ENCODE assay signal across 9 mouse cellular contexts in genomic region chr2:143846799-143847198, GRCm38 (mm10). TPM values are rescaled to one million over a fixed set of nuclear protein-coding genes. Genes with fewer than 3 reads are reported as not detected.
DNase-seq lines count a peak whose midpoint lies in the region; ATAC-seq lines count a peak whose summit lies in the region.
"Had no signal": no experiment of that assay in that cellular context is flagged by ENCODE, and none has a peak within 500 bp of the region (broad histone marks: within the 10 kb centered on the region; RNA-seq: fewer than 3 reads in every experiment).

No protein-coding gene starts in this region.

- H3K4me2 ChIP-seq in forebrain, embryonic 15.5 days (replicated peaks) = no peak overlapping the region
- H3K4me2 ChIP-seq: limb, embryonic 13.5 days had no signal

- intact Hi-C loops in heart, postnatal 36 days (cut with DNase I) = no loop called here

- 79% methylated on average over 4 of the region's 4 CpGs for WGBS in forebrain, embryonic 15.5 days

- ATAC-seq in forebrain, embryonic 15.5 days (replicated peaks) = no peak

- no peak overlapping the region for H3K4me3 ChIP-seq in forebrain, embryonic 15.5 days
- H3K4me3 ChIP-seq: erythroblast, embryonic 14.5 days; limb, embryonic 13.5 days had no signal

- H3K9ac ChIP-seq in forebrain, embryonic 15.5 days (replicated peaks) = no peak overlapping the region
- H3K9ac ChIP-seq: limb, embryonic 13.5 days had no signal

- peak; percentile 28 for DNase-seq in MN1 (ENCODE audit: low spot score)
- peak; percentile 78 for DNase-seq in adrenal gland, postnatal 14 days
- peak; percentile 24 to 46 for DNase-seq in heart, postnatal 36 days
- peak; percentile 87 for DNase-seq in lung, postnatal 10 days
- DNase-seq in cerebellum, adult 11 months = no peak
- DNase-seq in retina, embryonic 14.5 days (ENCODE audit: low spot score) = no peak

- H3K36me3 ChIP-seq in forebrain, embryonic 15.5 days = no peaks in the 10 kb centered on the region
- H3K36me3 ChIP-seq: limb, embryonic 13.5 days had no signal

- H3K4me1 ChIP-seq in forebrain, embryonic 15.5 days = peaks cover 5% of the 10 kb centered on the region

- no peaks in the 10 kb centered on the region for H3K9me3 ChIP-seq in forebrain, embryonic 15.5 days
- H3K9me3 ChIP-seq: limb, embryonic 13.5 days had no signal

- H3K27ac ChIP-seq in forebrain, embryonic 15.5 days (replicated peaks) = no peak overlapping the region
- H3K27ac ChIP-seq: limb, embryonic 13.5 days had no signal

- no peaks in the 10 kb centered on the region for H3K27me3 ChIP-seq in forebrain, embryonic 15.5 days
- H3K27me3 ChIP-seq: limb, embryonic 13.5 days had no signal

RNA-seq across cellular contexts. Expression of gene Bfsp1, which starts 16.2 kb away (rescaled TPM):
- 0.74 and 0.94 TPM in 2 replicates for total RNA-seq in adrenal gland, postnatal 14 days (2021)
- total RNA-seq in heart, postnatal 36 days (2021) = under 1 TPM; 0.17 to 0.27 TPM
- polyA plus RNA-seq in forebrain, embryonic 15.5 days (2015; fragmentation: Nextera tagmentation; extraction: Ambion mirVana) = 0.74 and 0.99 TPM in 2 replicates
- polyA plus RNA-seq: erythroblast, embryonic 14.5 days had no signal

Comparison
In these comparisons a context has a peak if more than half of its experiments do, and no peak if none do; other contexts are left out.
1. DNase-seq: peak in MN1 (single experiment), adrenal gland, postnatal 14 days (single experiment), heart, postnatal 36 days (2 of 2) and lung, postnatal 10 days (single experiment); none in cerebellum, adult 11 months (single experiment) and retina, embryonic 14.5 days (single experiment).